Mouse (Mus musculus) MEL (cell line): ENCODE measurements around the gene Adprh. TPM values are rescaled to one million over a fixed set of nuclear protein-coding genes. Genes with fewer than 3 reads are reported as not detected.

Experiments used
- DNase-seq: peaks from one replicate; pipeline ENCODE4 v3.0.0; 2011; ENCODE audit warnings: low read depth, low spot score
- H3K27ac ChIP-seq: 2 replicates; pipeline ENCODE4 v1.5.1; 2012; ENCODE audit warnings: low read depth, mild to moderate bottlenecking, control low read depth, low read length, moderate library complexity; ENCODE audit not compliant: control insufficient read depth
- H3K27me3 ChIP-seq, 2 experiments: fragments of 150-350 bp in 1 of 2; sonication (generic) in 1 of 2; 2 replicates each; pipeline ENCODE4 v1.6.1; 2012; ENCODE audit warnings: low read length in 2 of 2, mild to moderate bottlenecking in 2 of 2, improper control_type of control experiment in 1 of 2, moderate library complexity in 1 of 2; ENCODE audit not compliant: insufficient read depth in 2 of 2, control insufficient read depth in 1 of 2
- H3K36me3 ChIP-seq, 2 experiments: 2 replicates each; pipeline ENCODE4 v1.6.1; 2012 to 2014; ENCODE audit warnings: low read length in 2 of 2, improper control_type of control experiment in 1 of 2, inconsistent platforms in 1 of 2, mild to moderate bottlenecking in 1 of 2; ENCODE audit not compliant: insufficient read depth in 2 of 2, control insufficient read depth in 1 of 2
- H3K4me1 ChIP-seq, 2 experiments: fragments of 150-350 bp in 1 of 2; sonication (generic) in 1 of 2; 2 replicates each; pipeline ENCODE4 v1.6.1; 2012; ENCODE audit warnings: low read length in 2 of 2, improper control_type of control experiment in 1 of 2, mild to moderate bottlenecking in 1 of 2; ENCODE audit not compliant: insufficient read depth in 2 of 2, control insufficient read depth in 1 of 2
- H3K4me3 ChIP-seq, 2 experiments: fragments of 150-350 bp in 1 of 2; sonication (generic) in 1 of 2; 2 replicates each; pipeline ENCODE4 v1.5.1; 2012; ENCODE audit warnings: low read depth in 2 of 2, low read length in 2 of 2, mild to moderate bottlenecking in 2 of 2, moderate library complexity in 2 of 2, control low read depth in 1 of 2, improper control_type of control experiment in 1 of 2; ENCODE audit not compliant: control insufficient read depth in 1 of 2, insufficient read depth in 1 of 2
- H3K79me2 ChIP-seq: 2 replicates; pipeline ENCODE4 v1.6.1; 2012; ENCODE audit warnings: mild to moderate bottlenecking, low read length, moderate library complexity; ENCODE audit not compliant: control insufficient read depth, poor library complexity, insufficient read depth
- H3K9ac ChIP-seq: 2 replicates; pipeline ENCODE4 v1.6.1; 2012; ENCODE audit warnings: low read depth, mild to moderate bottlenecking, control low read depth, low read length, moderate library complexity; ENCODE audit not compliant: control insufficient read depth, poor library complexity, severe bottlenecking
- H3K9me3 ChIP-seq: fragments of 150-350 bp; sonication (generic); replicated peaks from 2 replicates; pipeline ENCODE4 v1.6.1; 2012; ENCODE audit warnings: mild to moderate bottlenecking, low read length, improper control_type of control experiment, moderate library complexity; ENCODE audit not compliant: insufficient read depth
- CHD2 ChIP-seq: IDR thresholded peaks from 2 replicates; pipeline ENCODE4 v1.6.1; 2011; ENCODE audit warnings: low read length, improper control_type of control experiment
- E2F4 ChIP-seq: IDR thresholded peaks from 2 replicates; pipeline ENCODE4 v1.6.1; 2011; ENCODE audit warnings: low read depth, low read length, improper control_type of control experiment, borderline replicate concordance
- EP300 ChIP-seq, 2 experiments: IDR thresholded peaks; 2 replicates each; pipeline ENCODE4 v1.6.1; 2011; ENCODE audit warnings: improper control_type of control experiment in 2 of 2, low read length in 2 of 2, low read depth in 1 of 2, mild to moderate bottlenecking in 1 of 2
- ETS1 ChIP-seq: IDR thresholded peaks from 2 replicates; pipeline ENCODE4 v1.6.1; 2012; ENCODE audit warnings: low read depth, mild to moderate bottlenecking, inconsistent platforms, low read length, improper control_type of control experiment, moderate library complexity
- GATA1 ChIP-seq: IDR thresholded peaks from 2 replicates; pipeline ENCODE4 v1.6.1; 2011; ENCODE audit warnings: low read depth, low read length, improper control_type of control experiment
- JUND ChIP-seq: IDR thresholded peaks from 2 replicates; pipeline ENCODE4 v1.6.1; 2011; ENCODE audit warnings: low read depth, mild to moderate bottlenecking, improper control_type of control experiment, low read length
- MAFK ChIP-seq: IDR thresholded peaks from 2 replicates; pipeline ENCODE4 v1.6.1; 2011; ENCODE audit warnings: low read depth, mild to moderate bottlenecking, low read length, improper control_type of control experiment, borderline replicate concordance
- MAZ ChIP-seq: IDR thresholded peaks from 2 replicates; pipeline ENCODE4 v1.6.1; 2012; ENCODE audit warnings: low read depth, mild to moderate bottlenecking, inconsistent platforms, low read length, improper control_type of control experiment
- MYB ChIP-seq: IDR thresholded peaks from 2 replicates; pipeline ENCODE4 v1.6.1; 2011; ENCODE audit warnings: mild to moderate bottlenecking, low read depth, low read length, improper control_type of control experiment
- NELFE ChIP-seq: IDR thresholded peaks from 2 replicates; pipeline ENCODE4 v1.6.1; 2011; ENCODE audit warnings: low read depth, low read length, improper control_type of control experiment
- NRF1 ChIP-seq: IDR thresholded peaks from 2 replicates; pipeline ENCODE4 v1.6.1; 2014; ENCODE audit warnings: low read depth, mild to moderate bottlenecking, inconsistent platforms, low read length, improper control_type of control experiment, moderate library complexity; ENCODE audit not compliant: poor library complexity, insufficient read depth, severe bottlenecking
- POLR2AphosphoS2 ChIP-seq: IDR thresholded peaks from 2 replicates; pipeline ENCODE4 v1.6.1; 2011; ENCODE audit warnings: low read length, improper control_type of control experiment
- POLR2AphosphoS5 ChIP-seq: IDR thresholded peaks from 2 replicates; pipeline ENCODE4 v1.6.1; 2012; ENCODE audit warnings: low read depth, borderline replicate concordance, mild to moderate bottlenecking, inconsistent platforms, low read length, moderate library complexity, mixed read lengths
- RAD21 ChIP-seq: IDR thresholded peaks from 2 replicates; pipeline ENCODE4 v1.6.1; 2011; ENCODE audit warnings: mild to moderate bottlenecking, low read depth, low read length, improper control_type of control experiment
- RCOR1 ChIP-seq: IDR thresholded peaks from 2 replicates; pipeline ENCODE4 v1.6.1; 2012; ENCODE audit warnings: low read depth, mild to moderate bottlenecking, inconsistent platforms, low read length, improper control_type of control experiment
- TAL1 ChIP-seq: IDR thresholded peaks from 2 replicates; pipeline ENCODE4 v1.6.1; 2012; ENCODE audit warnings: mild to moderate bottlenecking, inconsistent platforms, low read length, moderate library complexity, mixed read lengths
- TBP ChIP-seq: IDR thresholded peaks from 2 replicates; pipeline ENCODE4 v1.8.0; 2011; ENCODE audit warnings: low read depth, low read length, improper control_type of control experiment
- TCF12 ChIP-seq: IDR thresholded peaks from 2 replicates; pipeline ENCODE4 v1.6.1; 2014; ENCODE audit warnings: low read depth, mild to moderate bottlenecking, inconsistent platforms, low read length, improper control_type of control experiment, moderate library complexity
- UBTF ChIP-seq: IDR thresholded peaks from 2 replicates; pipeline ENCODE4 v1.6.1; 2012; ENCODE audit warnings: low read depth, mild to moderate bottlenecking, inconsistent platforms, low read length, improper control_type of control experiment, moderate library complexity, borderline replicate concordance; ENCODE audit not compliant: insufficient read depth
- USF2 ChIP-seq, 2 experiments: IDR thresholded peaks; 2 replicates each; pipeline ENCODE4 v1.6.1; 2011 to 2012; ENCODE audit warnings: improper control_type of control experiment in 2 of 2, low read length in 2 of 2, borderline replicate concordance in 1 of 2, inconsistent platforms in 1 of 2, low read depth in 1 of 2, mild to moderate bottlenecking in 1 of 2; ENCODE audit not compliant: insufficient read depth in 1 of 2
- ZC3H11A ChIP-seq: IDR thresholded peaks from 2 replicates; pipeline ENCODE4 v1.6.1; 2012; ENCODE audit warnings: low read depth, mild to moderate bottlenecking, inconsistent platforms, low read length, improper control_type of control experiment
- ZKSCAN1 ChIP-seq: IDR thresholded peaks from 2 replicates; pipeline ENCODE4 v1.6.1; 2012; ENCODE audit warnings: low read depth, mild to moderate bottlenecking, inconsistent platforms, low read length, improper control_type of control experiment, moderate library complexity
- polyA plus RNA-seq, 2 experiments: library from polyadenylated mRNA; stranded (reverse) in 1 of 2; unstranded in 1 of 2; fragments of >175 nt in 1 of 2; fragments of >200 nt in 1 of 2; gene quantifications; 2 replicates each; pipeline versions ENCODE4 v1.2.1 to v1.2.4; 2012; ENCODE audit warnings: low replicate concordance in 2 of 2, low read depth in 1 of 2; ENCODE audit not compliant: insufficient read length in 2 of 2, insufficient read depth in 1 of 2, missing spikeins in 1 of 2
- total RNA-seq: library from RNA; depleted of rRNA; stranded (reverse); fragments of 300-350 nt; gene quantifications from 2 replicates; pipeline ENCODE4 v1.2.3, GENCODE M21; 2012

Gene Adprh
- total and polyA plus RNA-seq, 3 experiments = 20.1 to 86.7 TPM; not detected in 1

DNA sequence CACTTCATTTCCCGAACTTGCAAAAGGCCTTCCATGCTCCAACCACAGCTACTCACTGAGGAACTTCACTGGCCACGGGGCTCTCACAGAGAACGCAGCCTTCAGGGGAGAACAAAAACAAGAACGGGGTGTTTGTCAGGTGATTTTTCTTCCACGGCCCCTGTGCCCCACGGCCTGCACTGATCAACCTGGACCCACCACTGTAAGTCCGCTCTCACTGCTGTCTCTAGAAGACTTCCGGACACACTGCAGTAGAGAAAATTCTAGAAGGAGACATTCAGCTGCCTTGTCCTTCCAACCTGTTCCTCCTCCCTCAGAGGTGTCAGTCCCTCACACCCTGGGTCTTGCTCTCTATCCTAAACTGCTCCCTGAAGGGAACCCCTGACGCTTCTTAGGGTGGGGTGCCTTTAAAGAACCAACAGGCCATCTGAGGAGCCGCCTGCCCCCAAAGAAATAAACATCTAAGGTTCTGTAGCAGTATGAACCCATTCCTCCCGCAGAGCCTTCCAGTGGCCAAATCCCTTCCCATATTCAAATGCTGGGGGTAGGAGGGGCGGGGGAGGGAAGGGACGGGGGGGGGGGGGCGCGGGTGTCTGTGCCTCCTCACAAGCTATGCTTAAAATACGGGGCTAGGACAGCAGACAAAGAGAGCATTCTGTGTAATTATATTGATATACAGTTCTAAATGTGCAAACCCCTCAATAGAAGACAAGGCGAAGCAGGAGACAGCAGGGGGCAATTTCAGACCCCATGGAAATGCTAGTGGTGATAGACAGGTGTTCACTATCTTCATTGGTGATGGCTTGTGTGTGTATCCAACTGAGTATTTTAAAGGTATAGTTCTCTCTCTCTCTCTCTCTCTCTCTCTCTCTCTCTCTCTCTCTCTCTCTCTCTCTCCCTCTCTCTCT is 3.3 kb upstream of the Adprh start, which contains the start of gene Cd80:
Gene Cd80, plus strand, starts transcription at position 51 of the 908 bp plus-strand sequence.
- no peak within 1 kb of the TSS; the same call in 1 of the 2 replicates for H3K9ac ChIP-seq
- H3K9me3 ChIP-seq = no peaks in the 10 kb centered on the region
- H3K4me1 ChIP-seq = peaks cover 3 to 26% of the 10 kb centered on the region in 2 experiments
- TF ChIP-seq NRF1 (no peak), RCOR1 (no peak), JUND (no peak), MAFK (no peak)
- DNase-seq = no peak
- peaks cover 0 to 22% of the 10 kb centered on the region in 2 experiments; a peak in 2 of 4 replicates for H3K36me3 ChIP-seq
- peaks cover 13% of the 10 kb centered on the region for H3K79me2 ChIP-seq
- no peak within 1 kb of the TSS for H3K4me3 ChIP-seq
- H3K27me3 ChIP-seq = no peaks in the 10 kb centered on the region
- peak within 1 kb of the TSS; percentile 66; the same call in 1 of the 2 replicates for H3K27ac ChIP-seq

DNA sequence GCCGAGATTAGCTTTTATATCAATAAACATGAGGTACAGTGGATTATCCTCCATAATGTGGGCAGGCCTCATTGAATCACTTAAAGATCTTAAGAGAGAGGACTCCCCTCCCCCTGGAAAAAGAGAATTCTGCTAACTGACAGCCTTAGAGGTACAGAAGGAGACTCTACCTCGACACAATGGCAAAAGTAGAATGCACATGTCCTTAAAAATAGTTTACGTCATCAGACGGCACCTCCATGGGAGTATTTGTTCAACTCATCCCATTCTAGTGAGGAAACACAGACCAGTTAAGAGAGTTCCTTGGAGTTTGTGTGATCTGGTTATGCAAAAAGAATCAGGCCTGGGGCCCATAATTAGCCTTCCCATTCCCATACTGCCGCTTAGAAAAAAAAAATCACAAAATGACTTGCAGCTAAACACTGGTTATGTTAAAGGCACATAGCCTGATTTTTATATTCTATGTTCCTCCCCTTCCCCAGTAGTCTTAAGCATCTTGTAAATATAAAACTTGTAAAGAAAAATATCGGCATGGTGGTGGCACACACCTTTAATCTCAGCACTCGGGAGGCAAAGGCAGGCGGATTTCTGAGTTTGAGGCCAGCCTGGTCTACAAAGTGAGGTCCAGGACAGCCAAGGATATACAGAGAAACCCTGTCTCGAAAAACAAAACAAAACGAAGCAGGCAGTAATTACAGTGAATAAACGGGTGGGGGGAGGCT is 2.2 kb upstream of the Adprh start:
- TF ChIP-seq E2F4 (no peak), MAZ (no peak), ETS1 (no peak), NELFE (no peak), CHD2 (no peak), GATA1 (no peak), TCF12 (no peak), TAL1 (no peak), UBTF (no peak), ZC3H11A (no peak), MYB (no peak), RAD21 (no peak), POLR2AphosphoS5 (no peak), ZKSCAN1 (no peak), MAFK (no peak), POLR2AphosphoS2 (no peak), USF2 (IDR thresholded peaks at IDR 0.05; ENCODE audit: borderline replicate concordance in 1 of 2, insufficient read depth in 1 of 2, low read depth in 1 of 2, low read length in 2 of 2) (no peak), TBP (no peak), EP300 (IDR thresholded peaks at IDR 0.05; ENCODE audit: low read depth in 1 of 2, low read length in 2 of 2) (no peak)
- Histone ChIP-seq H3K4me1 (peaks cover 3 to 26% of the 10 kb centered on the region in 2 experiments), H3K9me3 (no peaks in the 10 kb centered on the region), H3K36me3 (peaks cover 0 to 22% of the 10 kb centered on the region in 2 experiments; a peak in 2 of 4 replicates), H3K9ac (no peak overlapping the region; the same call in 1 of the 2 replicates), H3K4me3 (no peak overlapping the region), H3K79me2 (peaks cover 13% of the 10 kb centered on the region), H3K27ac (peak overlapping the region; percentile 66; the same call in 1 of the 2 replicates), H3K27me3 (no peaks in the 10 kb centered on the region)
- DNase-seq = no peak
